Mouse (Mus musculus) lung, embryonic 14.5 days (tissue): ENCODE data around the gene Vopp1. TPM values are rescaled to one million over a fixed set of nuclear protein-coding genes. Genes with fewer than 3 reads are reported as not detected.

Source experiments
- ATAC-seq: fragments of 200-750 bp; cut with Nextera tagmentation; 2 replicates; pipeline ENCODE4 v1.8.0; 2017; ENCODE audit warnings: mild to moderate bottlenecking, moderate TSS enrichment, moderate library complexity; ENCODE audit not compliant: insufficient read depth
- DNase-seq: peaks from one replicate; pipeline ENCODE4 v3.0.0-alpha.2; 2015
- H3K27ac ChIP-seq: fragments of 300-500 bp; sonication (generic); 2 replicates; pipeline ENCODE4 v1.5.1; 2014; ENCODE audit warnings: low read depth, mild to moderate bottlenecking, moderate library complexity
- H3K27me3 ChIP-seq: fragments of 300-500 bp; sonication (generic); 2 replicates; pipeline ENCODE4 v1.6.1; 2014; ENCODE audit warnings: low read length, control low read depth; ENCODE audit not compliant: insufficient read depth
- H3K36me3 ChIP-seq: fragments of 300-500 bp; sonication (generic); 2 replicates; pipeline ENCODE4 v1.6.1; 2014; ENCODE audit warnings: control low read depth; ENCODE audit not compliant: insufficient read depth
- H3K4me1 ChIP-seq: fragments of 300-500 bp; sonication (generic); 2 replicates; pipeline ENCODE4 v1.6.1; 2014; ENCODE audit warnings: antibody characterized with exemption, control low read depth; ENCODE audit not compliant: insufficient read depth
- H3K4me2 ChIP-seq: fragments of 300-500 bp; sonication (generic); 2 replicates; pipeline ENCODE4 v1.6.1; 2014; ENCODE audit warnings: mild to moderate bottlenecking
- H3K4me3 ChIP-seq: fragments of 300-500 bp; sonication (generic); 2 replicates; pipeline ENCODE4 v1.5.1; 2014; ENCODE audit warnings: low read depth, low read length
- H3K9ac ChIP-seq: fragments of 300-500 bp; sonication (generic); 2 replicates; pipeline ENCODE4 v1.6.1; 2014
- H3K9me3 ChIP-seq: fragments of 300-500 bp; sonication (generic); 2 replicates; pipeline ENCODE4 v1.6.1; 2016; ENCODE audit warnings: low read depth, low read length, control low read depth
- CTCF ChIP-seq: IDR thresholded peaks from 2 replicates; pipeline ENCODE4 v1.5.1; 2016; ENCODE audit warnings: antibody characterized with exemption, low read depth
- WGBS: fragments of 180-500 bp; shearing (Covaris S2); extraction: QIAGEN DNeasy Blood & Tissue Kit; methylation state at CpG from one replicate; pipeline ENCODE4 v1.1.7; 2014; 5-methylcytosine and 5-hydroxymethylcytosine counted together
- polyA plus RNA-seq: library from polyadenylated mRNA; unstranded; fragments of >200 nt; fragmentation: Nextera tagmentation; extraction: Ambion mirVana; gene quantifications from 2 replicates; pipeline ENCODE4 v1.2.1, GENCODE M21; 2014

Gene Vopp1
- polyA plus RNA-seq, 1 experiment from 2014 or later: 25.8 TPM

GRCm38 (mm10) chr6:57765095-57765878 is 59.7 kb downstream of the Vopp1 start:
- ATAC-seq (no peak), DNase-seq (peak; percentile 7)
- WGBS: 47% methylated on average over 3 of the region's 3 CpGs
- no peak overlapping the region for H3K4me3 ChIP-seq
- no peaks in the 10 kb centered on the region for H3K9me3 ChIP-seq
- H3K36me3 ChIP-seq: peaks cover 10% of the 10 kb centered on the region; the same call in 1 of the 2 replicates
- H3K4me2 ChIP-seq: no peak overlapping the region
- no peak for TF ChIP-seq CTCF
- H3K27ac ChIP-seq: no peak overlapping the region
- no peaks in the 10 kb centered on the region for H3K4me1 ChIP-seq
- H3K27me3 ChIP-seq: no peaks in the 10 kb centered on the region
- H3K9ac ChIP-seq: no peak overlapping the region

DNA sequence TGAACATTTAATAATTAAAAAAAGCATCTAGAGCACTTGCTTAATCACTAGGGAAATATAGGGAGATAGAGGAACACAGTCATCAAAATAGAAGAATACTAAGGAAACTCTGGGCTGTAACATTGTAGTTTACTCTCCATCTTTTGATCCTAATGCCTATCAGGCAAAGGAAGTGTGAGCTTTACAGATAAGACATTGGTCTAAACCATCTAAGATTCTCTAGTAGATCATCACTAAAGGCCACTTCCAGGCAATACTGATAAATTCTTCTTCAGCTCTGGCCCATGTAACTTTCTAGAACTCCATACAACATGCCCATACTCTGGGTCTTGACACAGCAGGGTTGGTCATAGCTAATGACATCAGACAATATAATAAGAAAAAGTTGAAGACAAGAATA is 61.9 kb downstream of the Vopp1 start:
- DNase-seq (no peak), ATAC-seq (no peak)
- no peak overlapping the region for H3K4me3 ChIP-seq
- no peak overlapping the region for H3K4me2 ChIP-seq
- no peak overlapping the region for H3K9ac ChIP-seq
- peaks cover 17% of the 10 kb centered on the region; the same call in 1 of the 2 replicates for H3K36me3 ChIP-seq
- H3K27me3 ChIP-seq: no peaks in the 10 kb centered on the region
- H3K27ac ChIP-seq: no peak overlapping the region
- TF ChIP-seq CTCF: no peak
- no peaks in the 10 kb centered on the region for H3K4me1 ChIP-seq
- H3K9me3 ChIP-seq: no peaks in the 10 kb centered on the region

GRCm38 (mm10) chr6:57753962-57754759 is 70.8 kb downstream of the Vopp1 start:
- Histone ChIP-seq H3K27me3 (no peaks in the 10 kb centered on the region), H3K4me3 (no peak overlapping the region), H3K9me3 (no peaks in the 10 kb centered on the region), H3K4me2 (no peak overlapping the region), H3K36me3 (peaks cover 6% of the 10 kb centered on the region; the same call in 1 of the 2 replicates), H3K4me1 (no peaks in the 10 kb centered on the region), H3K9ac (no peak overlapping the region), H3K27ac (no peak overlapping the region)
- ATAC-seq (no peak), DNase-seq (no peak)
- no peak for TF ChIP-seq CTCF
- 88% methylated on average over 9 of the region's 9 CpGs for WGBS

DNA sequence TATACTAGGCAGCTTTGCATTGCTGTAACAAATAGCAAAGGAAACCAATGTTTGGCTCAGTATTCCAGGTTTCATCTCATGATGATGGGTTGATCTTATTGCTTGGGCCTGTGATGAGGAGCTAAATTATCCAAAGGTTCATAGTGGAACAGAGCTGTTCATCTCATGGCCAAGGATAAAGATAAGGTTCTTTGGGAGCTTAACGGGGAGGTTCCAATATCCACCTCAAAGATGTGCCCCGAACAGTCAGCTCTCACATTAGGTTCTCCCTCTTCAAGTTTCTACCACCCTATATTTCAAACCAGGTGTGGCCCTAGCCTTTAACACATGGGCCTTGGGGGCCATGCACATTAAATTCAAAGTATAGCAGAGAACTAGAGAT is 79.2 kb downstream of the Vopp1 start:
- DNase-seq (no peak), ATAC-seq (no peak)
- no peak overlapping the region for H3K9ac ChIP-seq
- H3K4me1 ChIP-seq: no peaks in the 10 kb centered on the region
- H3K4me2 ChIP-seq: no peak overlapping the region
- no peaks in the 10 kb centered on the region for H3K9me3 ChIP-seq
- H3K27ac ChIP-seq: peak overlapping the region; percentile 58; the same call in 1 of the 2 replicates
- H3K27me3 ChIP-seq: no peaks in the 10 kb centered on the region
- WGBS: 87% methylated on average over 2 of the region's 2 CpGs
- TF ChIP-seq CTCF: no peak
- H3K36me3 ChIP-seq: no peaks in the 10 kb centered on the region
- H3K4me3 ChIP-seq: no peak overlapping the region

DNA sequence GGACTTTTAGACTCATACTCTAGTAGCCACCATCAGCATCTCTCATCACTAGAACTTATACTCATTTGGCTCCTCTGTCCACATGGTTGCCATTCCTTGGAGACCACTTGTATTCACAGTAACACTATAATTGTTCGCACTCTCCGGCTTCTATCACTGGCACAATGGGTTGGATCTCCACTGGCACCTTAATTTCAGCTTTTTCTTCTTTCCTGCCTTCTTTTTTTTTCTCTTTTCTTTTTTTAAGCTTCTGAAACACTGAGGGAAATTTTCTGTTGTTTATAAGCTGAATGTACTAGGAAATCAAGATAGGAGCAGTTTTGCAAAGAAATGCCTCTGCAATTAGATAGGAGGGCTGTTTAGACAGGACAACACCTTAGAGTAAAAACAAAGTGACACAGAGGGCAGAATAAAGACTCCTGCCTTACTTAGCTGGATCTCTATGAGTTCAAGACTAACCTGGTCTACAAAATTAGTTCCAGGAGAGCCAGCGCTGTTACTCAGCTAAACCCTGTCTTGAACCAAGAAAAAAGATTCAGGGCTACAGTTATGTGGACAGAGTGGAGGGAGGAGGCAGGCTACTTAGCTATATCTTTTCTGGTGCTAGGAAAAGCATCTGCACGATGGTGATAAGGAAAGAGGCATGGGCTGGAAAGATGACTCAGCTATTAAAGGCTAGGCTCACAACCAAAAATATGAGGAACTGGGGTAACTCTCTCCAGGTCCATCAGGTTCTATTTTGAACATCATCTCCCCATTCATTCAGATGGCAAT is 79.8 kb downstream of the Vopp1 start:
- no peak for ATAC-seq
- no peak overlapping the region for H3K4me2 ChIP-seq

GRCm38 (mm10) chr6:57744123-57744522 is 80.8 kb downstream of the Vopp1 start:
- no peak for TF ChIP-seq CTCF
- no peaks in the 10 kb centered on the region for H3K4me1 ChIP-seq
- 84% methylated on average over 2 of the region's 2 CpGs for WGBS
- H3K9ac ChIP-seq: no peak overlapping the region
- no peak overlapping the region for H3K27ac ChIP-seq
- DNase-seq (no peak), ATAC-seq (no peak)
- H3K9me3 ChIP-seq: no peaks in the 10 kb centered on the region
- no peak overlapping the region for H3K4me2 ChIP-seq
- no peaks in the 10 kb centered on the region for H3K27me3 ChIP-seq
- peaks cover 5% of the 10 kb centered on the region; the same call in 1 of the 2 replicates for H3K36me3 ChIP-seq
- no peak overlapping the region for H3K4me3 ChIP-seq

More for the DNA sequence above, 79.8 kb downstream of the Vopp1 start:
- Histone ChIP-seq H3K4me3 (no peak overlapping the region), H3K9ac (no peak overlapping the region), H3K36me3 (no peaks in the 10 kb centered on the region), H3K4me1 (no peaks in the 10 kb centered on the region), H3K9me3 (no peaks in the 10 kb centered on the region), H3K27me3 (no peaks in the 10 kb centered on the region), H3K27ac (no peak overlapping the region)
- no peak for TF ChIP-seq CTCF
- WGBS: 87% methylated on average over 4 of the region's 4 CpGs
- DNase-seq: no peak

GRCm38 (mm10) chr6:57743333-57743732 is 81.6 kb downstream of the Vopp1 start:
- DNase-seq (peak; percentile 23), ATAC-seq (no peak)
- Histone ChIP-seq H3K36me3 (peaks cover 5% of the 10 kb centered on the region; the same call in 1 of the 2 replicates), H3K27ac (no peak overlapping the region), H3K4me3 (no peak overlapping the region), H3K9me3 (no peaks in the 10 kb centered on the region), H3K27me3 (no peaks in the 10 kb centered on the region), H3K9ac (no peak overlapping the region), H3K4me1 (no peaks in the 10 kb centered on the region), H3K4me2 (no peak overlapping the region)
- TF ChIP-seq CTCF: peak; percentile 40
- WGBS: 69% methylated on average over 2 of the region's 2 CpGs
